Mouse (Mus musculus) lung, embryonic 16.5 days (tissue): ENCODE data around the gene Gm28230. TPM values are rescaled to one million over a fixed set of nuclear protein-coding genes. Genes with fewer than 3 reads are reported as not detected.

Source experiments
- ATAC-seq: fragments of 200-750 bp; cut with Nextera tagmentation; 2 replicates; pipeline ENCODE4 v1.8.0; 2017; ENCODE audit warnings: low read depth, mild to moderate bottlenecking, moderate library complexity
- H3K27ac ChIP-seq: fragments of 300-500 bp; sonication (generic); 2 replicates; pipeline ENCODE4 v1.5.1; 2014; ENCODE audit warnings: mild to moderate bottlenecking, control low read depth, low read length
- H3K27me3 ChIP-seq: fragments of 300-500 bp; sonication (generic); 2 replicates; pipeline ENCODE4 v1.6.1; 2014; ENCODE audit warnings: low read depth, low read length, mixed read lengths; ENCODE audit not compliant: control insufficient read depth, insufficient read depth
- H3K36me3 ChIP-seq: fragments of 300-500 bp; sonication (generic); 2 replicates; pipeline ENCODE4 v1.6.1; 2014; ENCODE audit warnings: low read length; ENCODE audit not compliant: control insufficient read depth, insufficient read depth
- H3K4me1 ChIP-seq: fragments of 300-500 bp; sonication (generic); replicated peaks from 2 replicates; pipeline ENCODE4 v1.6.1; 2014; ENCODE audit warnings: low read length, mixed read lengths; ENCODE audit not compliant: control insufficient read depth, insufficient read depth
- H3K4me2 ChIP-seq: fragments of 300-500 bp; sonication (generic); 2 replicates; pipeline ENCODE4 v1.6.1; 2014; ENCODE audit warnings: low read depth, low read length, control low read depth
- H3K4me3 ChIP-seq: fragments of 300-500 bp; sonication (generic); 2 replicates; pipeline ENCODE4 v1.5.1; 2014; ENCODE audit warnings: mild to moderate bottlenecking, low read length, control low read depth
- H3K9ac ChIP-seq: fragments of 300-500 bp; sonication (generic); 2 replicates; pipeline ENCODE4 v1.6.1; 2014; ENCODE audit warnings: low read length, control low read depth
- H3K9me3 ChIP-seq: fragments of 300-500 bp; sonication (generic); 2 replicates; pipeline ENCODE4 v1.6.1; 2016; ENCODE audit warnings: low read length; ENCODE audit not compliant: control insufficient read depth
- WGBS: fragments of 180-500 bp; shearing (Covaris S2); extraction: QIAGEN DNeasy Blood & Tissue Kit; methylation state at CpG from one replicate; pipeline ENCODE4 v1.1.7; 2014; 5-methylcytosine and 5-hydroxymethylcytosine counted together
- polyA plus RNA-seq: library from polyadenylated mRNA; unstranded; fragments of >200 nt; fragmentation: Nextera tagmentation; extraction: Ambion mirVana; gene quantifications from 2 replicates; pipeline ENCODE4 v1.2.1, GENCODE M21; 2015

Gm28230 gene
- polyA plus RNA-seq, 1 experiment from 2014 or later, result not detected

DNA sequence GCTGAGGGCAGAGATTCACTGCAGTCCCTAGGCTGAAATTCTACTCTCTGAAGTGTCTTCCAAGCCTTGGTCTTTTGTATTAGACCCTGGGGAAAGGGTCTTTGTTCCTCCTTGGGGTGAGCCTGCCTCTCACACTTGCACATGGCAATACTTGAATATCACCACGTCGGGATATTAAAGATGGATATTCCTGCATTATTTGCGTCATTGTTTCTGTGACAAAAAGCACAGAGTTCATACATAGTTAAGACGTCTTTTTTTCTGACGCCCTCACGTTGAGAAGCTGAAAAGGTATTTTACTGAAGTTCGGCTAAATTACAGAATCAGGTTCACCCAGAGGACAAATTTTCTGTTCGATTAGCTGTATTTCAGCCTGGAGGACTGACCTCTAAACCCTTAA lies 3.8 kb downstream of the Gm28230 start:
- H3K27ac ChIP-seq, result no peak overlapping the region
- no peaks in the 10 kb centered on the region for H3K4me1 ChIP-seq
- 9% methylated on average over 8 of the region's 8 CpGs for WGBS
- no peak for ATAC-seq
- no peak overlapping the region for H3K4me2 ChIP-seq
- no peaks in the 10 kb centered on the region for H3K9me3 ChIP-seq
- no peaks in the 10 kb centered on the region for H3K36me3 ChIP-seq
- no peak overlapping the region for H3K9ac ChIP-seq
- H3K27me3 ChIP-seq, result peaks cover 96% of the 10 kb centered on the region
- no peak overlapping the region for H3K4me3 ChIP-seq

DNA sequence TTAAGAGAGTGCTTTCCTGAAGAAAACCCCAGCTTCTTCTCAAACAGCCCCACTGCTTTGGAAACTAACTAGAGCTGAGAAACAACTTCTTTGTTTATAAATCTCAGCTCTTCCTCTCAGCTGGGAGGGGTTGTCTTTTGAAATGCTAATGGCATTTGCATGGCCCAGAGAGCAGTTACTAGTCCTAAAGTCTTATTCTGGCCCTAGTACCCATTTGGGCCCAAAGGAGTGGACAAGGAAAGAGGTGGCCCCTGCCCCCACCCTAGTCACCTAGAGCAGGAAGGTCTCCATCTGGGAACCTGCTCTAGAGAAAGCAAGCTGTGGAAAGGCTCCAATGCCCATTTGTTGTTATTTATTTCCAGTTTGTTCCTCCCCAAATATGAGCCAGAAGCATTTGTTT lies 4.5 kb downstream of the Gm28230 start:
- Histone ChIP-seq H3K36me3 (no peaks in the 10 kb centered on the region), H3K4me1 (peaks cover 3% of the 10 kb centered on the region; the same call in 1 of the 2 replicates), H3K9me3 (no peaks in the 10 kb centered on the region), H3K27ac (no peak overlapping the region), H3K27me3 (peaks cover 96% of the 10 kb centered on the region), H3K9ac (no peak overlapping the region), H3K4me3 (no peak overlapping the region), H3K4me2 (no peak overlapping the region)
- ATAC-seq, result no peak

DNA sequence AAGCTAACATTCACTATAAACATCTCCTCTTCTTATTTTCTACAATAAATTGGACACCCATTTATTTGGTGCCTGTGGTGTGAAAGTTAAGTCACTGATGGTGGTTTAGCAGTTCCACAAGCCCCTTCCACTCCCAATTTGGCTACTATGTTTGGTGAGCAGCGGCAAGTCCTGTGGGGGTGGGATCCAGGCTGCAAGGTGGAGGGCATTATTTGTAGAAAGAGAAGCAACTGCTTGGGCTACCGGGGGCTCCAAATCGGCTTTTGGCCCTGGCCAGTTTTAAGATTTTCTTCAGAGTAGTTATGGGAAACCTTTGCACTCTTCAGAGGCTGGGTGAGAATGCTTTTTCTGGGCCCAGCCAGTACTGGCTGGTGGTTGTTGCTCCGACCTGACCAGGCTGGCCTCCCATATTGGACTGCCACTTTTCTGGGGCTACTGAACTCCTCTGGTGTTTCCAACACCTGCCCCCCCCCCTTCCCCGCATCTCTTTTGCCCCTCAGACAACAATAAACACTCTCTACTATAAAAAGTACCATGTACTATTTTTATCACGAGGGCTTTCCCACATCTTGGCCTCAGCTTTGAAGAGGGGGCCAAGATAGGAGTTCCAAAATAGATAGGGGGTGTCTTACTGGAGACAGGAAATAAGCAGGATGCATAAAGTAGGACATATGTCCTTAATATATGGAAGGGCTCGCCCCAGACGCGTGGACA lies 5.4 kb downstream of the Gm28230 start:
- Histone ChIP-seq H3K4me2 (no peak overlapping the region), H3K27me3 (peaks cover 96% of the 10 kb centered on the region)
- 11% methylated on average over 9 of the region's 9 CpGs for WGBS

DNA sequence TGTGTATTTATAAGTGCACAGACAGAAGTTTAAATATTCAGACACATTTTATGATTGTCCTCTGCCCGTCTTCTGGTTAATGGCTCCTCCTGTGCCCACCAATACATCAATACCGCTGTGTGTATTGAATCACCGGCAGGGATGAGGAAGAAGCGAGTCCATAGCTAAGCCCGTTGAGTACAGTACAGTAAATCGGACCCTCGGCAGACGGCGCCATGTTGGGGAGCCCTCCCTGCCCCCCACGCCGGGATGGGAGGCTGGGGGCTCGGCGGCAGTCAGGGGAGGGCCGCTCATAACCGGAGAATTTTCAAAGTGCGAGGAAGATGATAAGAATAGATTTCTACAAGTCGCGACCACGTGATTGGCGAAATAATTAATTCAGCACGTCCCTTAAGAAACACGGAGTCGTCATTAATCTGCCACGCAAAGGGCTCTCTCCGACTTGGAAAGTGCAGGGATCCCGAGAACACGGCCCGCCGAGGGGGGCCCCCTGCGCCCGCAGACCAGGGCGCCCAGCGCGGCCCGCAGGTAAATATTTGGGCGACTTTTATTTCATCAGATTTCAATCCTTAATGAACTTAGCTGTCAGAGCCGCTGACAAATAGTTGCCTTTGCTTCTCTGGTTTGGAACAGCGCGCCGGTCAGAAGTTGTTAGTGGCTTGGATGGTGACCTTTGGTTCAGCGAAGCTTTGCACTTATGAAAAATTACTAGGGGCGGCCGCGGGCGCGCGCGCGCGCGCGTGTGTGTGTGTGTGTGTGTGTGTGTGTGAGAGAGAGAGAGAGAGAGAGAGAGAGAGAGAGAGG lies 6.2 kb downstream of the Gm28230 start:
- Histone ChIP-seq H3K27ac (no peak overlapping the region), H3K4me1 (peaks cover 3% of the 10 kb centered on the region; the same call in 1 of the 2 replicates), H3K4me3 (no peak overlapping the region), H3K27me3 (peaks cover 96% of the 10 kb centered on the region), H3K4me2 (no peak overlapping the region), H3K36me3 (no peaks in the 10 kb centered on the region), H3K9ac (no peak overlapping the region), H3K9me3 (no peaks in the 10 kb centered on the region)
- 1% methylated on average over 52 of the region's 52 CpGs for WGBS
- ATAC-seq, result no peak

More for the DNA sequence above, 5.4 kb downstream of the Gm28230 start:
- peaks cover 3% of the 10 kb centered on the region; the same call in 1 of the 2 replicates for H3K4me1 ChIP-seq
- H3K36me3 ChIP-seq, result no peaks in the 10 kb centered on the region
- H3K9ac ChIP-seq, result no peak overlapping the region
- no peak overlapping the region for H3K4me3 ChIP-seq
- H3K27ac ChIP-seq, result no peak overlapping the region
- no peaks in the 10 kb centered on the region for H3K9me3 ChIP-seq
- ATAC-seq, result no peak

DNA sequence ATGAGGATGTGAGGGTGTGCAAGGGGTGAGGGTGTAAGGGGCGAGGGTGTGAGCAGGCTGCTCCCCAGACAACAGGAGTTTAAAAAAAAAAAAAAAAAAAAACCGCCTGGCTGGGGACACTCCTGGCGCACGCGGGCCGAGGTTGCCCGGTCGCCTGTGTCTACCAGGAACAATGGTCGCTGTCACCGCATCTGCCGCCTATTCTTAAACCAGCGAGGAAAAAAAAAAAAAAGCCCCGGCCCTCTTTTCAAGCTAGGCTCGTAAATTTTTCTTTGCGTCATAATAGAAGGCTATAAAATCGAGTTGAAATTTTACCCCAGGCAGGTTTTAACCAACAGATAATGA lies 6.8 kb downstream of the Gm28230 start:
- ATAC-seq, result no peak
- H3K9ac ChIP-seq, result no peak overlapping the region
- no peak overlapping the region for H3K4me2 ChIP-seq
- no peak overlapping the region for H3K27ac ChIP-seq
- H3K9me3 ChIP-seq, result no peaks in the 10 kb centered on the region
- no peak overlapping the region for H3K4me3 ChIP-seq
- 0% methylated on average over 15 of the region's 16 CpGs for WGBS
- H3K27me3 ChIP-seq, result peaks cover 96% of the 10 kb centered on the region
- peaks cover 3% of the 10 kb centered on the region; the same call in 1 of the 2 replicates for H3K4me1 ChIP-seq
- H3K36me3 ChIP-seq, result no peaks in the 10 kb centered on the region

DNA sequence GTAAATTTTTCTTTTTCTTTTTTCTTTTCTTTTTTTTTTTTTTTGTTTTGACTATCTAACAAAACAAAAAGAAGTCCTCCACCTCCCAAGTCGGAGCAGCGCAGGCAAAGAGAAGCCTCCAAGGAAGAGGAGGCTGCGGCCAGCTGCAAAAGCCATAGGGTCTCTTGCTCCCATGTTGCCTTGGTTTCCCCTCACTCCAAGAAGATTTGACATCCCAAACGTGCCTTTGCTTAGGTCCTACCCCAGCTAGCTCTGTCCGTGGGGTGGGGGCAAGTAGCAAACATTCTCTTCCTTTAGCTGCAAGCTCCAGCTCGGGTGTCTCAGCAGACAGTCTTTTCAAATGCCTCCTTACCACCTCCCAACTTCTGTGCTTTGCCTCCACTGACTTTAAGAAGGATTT lies 7.2 kb downstream of the Gm28230 start:
- H3K4me2 ChIP-seq, result no peak overlapping the region
- H3K36me3 ChIP-seq, result no peaks in the 10 kb centered on the region
- H3K9me3 ChIP-seq, result no peaks in the 10 kb centered on the region
- no peak overlapping the region for H3K9ac ChIP-seq
- H3K4me1 ChIP-seq, result peaks cover 3% of the 10 kb centered on the region; the same call in 1 of the 2 replicates
- peaks cover 96% of the 10 kb centered on the region for H3K27me3 ChIP-seq
- no peak for ATAC-seq
- H3K4me3 ChIP-seq, result no peak overlapping the region
- 2% methylated on average over 6 of the region's 6 CpGs for WGBS
- H3K27ac ChIP-seq, result no peak overlapping the region

DNA sequence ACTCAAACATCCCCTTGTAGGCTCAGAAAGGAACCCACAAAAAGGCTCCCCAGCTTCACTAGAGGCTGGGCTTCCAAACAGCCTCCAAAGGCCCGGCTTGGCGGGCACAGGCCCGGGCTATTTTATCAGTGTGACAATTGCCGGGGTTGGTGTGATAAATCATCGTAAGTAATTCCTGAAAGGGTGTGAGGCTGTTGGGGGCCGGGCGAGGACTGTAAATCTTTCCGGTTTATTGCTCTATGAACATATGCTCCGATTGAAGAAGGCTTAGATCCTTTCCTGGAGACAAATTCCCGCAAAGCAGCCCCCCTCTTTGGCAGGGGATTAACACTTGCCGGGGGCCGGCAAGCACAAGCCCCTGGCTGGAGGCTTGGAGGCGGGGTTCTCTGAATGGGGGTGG lies 7.9 kb downstream of the Gm28230 start:
- peaks cover 3% of the 10 kb centered on the region; the same call in 1 of the 2 replicates for H3K4me1 ChIP-seq
- H3K27me3 ChIP-seq, result peaks cover 96% of the 10 kb centered on the region
- H3K9ac ChIP-seq, result no peak overlapping the region
- H3K36me3 ChIP-seq, result no peaks in the 10 kb centered on the region
- no peak overlapping the region for H3K4me2 ChIP-seq
- H3K9me3 ChIP-seq, result no peaks in the 10 kb centered on the region
- WGBS, result 2% methylated on average over 13 of the region's 13 CpGs
- no peak overlapping the region for H3K4me3 ChIP-seq
- no peak overlapping the region for H3K27ac ChIP-seq
- no peak for ATAC-seq

DNA sequence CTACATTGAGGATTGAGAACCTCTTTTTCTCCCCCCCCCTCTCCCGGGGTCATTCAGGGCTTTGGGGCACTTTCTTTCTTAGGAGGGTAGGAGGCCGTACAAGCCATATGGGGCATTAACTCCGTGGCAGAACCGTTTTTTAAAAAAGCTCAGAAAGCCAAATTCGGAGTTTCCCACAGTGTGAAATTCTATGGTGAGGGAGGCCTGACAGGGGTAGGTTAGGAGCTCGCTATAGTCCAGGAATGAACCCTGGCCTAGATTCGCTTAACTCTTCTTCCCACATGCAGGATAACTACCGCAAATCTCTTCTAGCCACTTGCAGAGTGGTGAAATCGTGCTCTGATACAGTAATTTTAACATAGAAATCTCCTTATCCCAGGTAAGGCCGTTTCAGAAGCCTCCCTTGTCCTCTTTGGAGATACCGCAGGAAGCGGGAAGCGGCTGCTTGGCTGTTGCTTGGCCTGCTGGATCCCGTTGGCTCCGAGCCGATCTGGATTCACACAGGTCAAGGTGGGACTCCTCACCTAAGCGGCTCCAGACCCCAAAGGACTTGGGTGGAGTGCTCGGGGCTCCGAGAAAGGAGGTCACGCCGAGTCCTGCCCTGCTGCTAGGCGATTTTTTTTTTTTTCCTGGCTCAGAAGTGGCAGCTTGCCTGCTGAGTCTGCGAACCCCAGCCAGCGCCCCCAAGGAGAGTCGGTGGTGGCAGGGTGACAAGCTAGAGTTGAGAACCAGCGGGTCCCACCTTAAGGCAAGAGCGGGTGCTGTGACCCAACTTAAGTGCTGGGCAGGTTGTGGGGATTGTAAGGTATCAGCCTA lies 8.7 kb downstream of the Gm28230 start:
- peaks cover 3% of the 10 kb centered on the region; the same call in 1 of the 2 replicates for H3K4me1 ChIP-seq
- 4% methylated on average over 27 of the region's 27 CpGs for WGBS
- H3K4me3 ChIP-seq, result no peak overlapping the region
- H3K9me3 ChIP-seq, result no peaks in the 10 kb centered on the region
- no peak overlapping the region for H3K27ac ChIP-seq
- no peak for ATAC-seq
- H3K36me3 ChIP-seq, result no peaks in the 10 kb centered on the region
- H3K4me2 ChIP-seq, result no peak overlapping the region
- H3K9ac ChIP-seq, result no peak overlapping the region
- H3K27me3 ChIP-seq, result peaks cover 98% of the 10 kb centered on the region
